Mouse (Mus musculus) heart, postnatal 14 days (tissue): Measurements from ENCODE around the gene Lime1. TPM values are rescaled to one million over a fixed set of nuclear protein-coding genes. Genes with fewer than 3 reads are reported as not detected.

Source experiments
- total RNA-seq, 2 experiments: library from RNA; stranded (reverse); gene quantifications; 2 replicates each; pipeline ENCODE4 v1.2.3; 2021

Lime1 gene
- total RNA-seq, 2 experiments from 2014 or later, result 7.9 to 8.7 TPM

Other genes starting within 250 kb of the Lime1 start
- under 1 TPM in 1 of 2 experiments, not detected in 1; 0.22 TPM for gene Kcnq2, start 244.8 kb upstream of the Lime1 start, total RNA-seq
- gene Eef1a2, start 223.1 kb upstream of the Lime1 start, total RNA-seq, result 1,000 to 10,000 TPM in 1 of 2 experiments, 100 to 1,000 TPM in 1; 981 to 1,021 TPM
- 10 to 100 TPM; 45.2 to 49.2 TPM for gene Ppdpf, start 192.8 kb upstream of the Lime1 start, total RNA-seq
- not detected for gene Ptk6, start 177.3 kb upstream of the Lime1 start, total RNA-seq
- gene Srms, start 166.9 kb upstream of the Lime1 start, total RNA-seq, result under 1 TPM; 0.17 to 0.61 TPM
- gene Fndc11, start 160.1 kb upstream of the Lime1 start, total RNA-seq, result under 1 TPM in 1 of 2 experiments, not detected in 1; 0.20 TPM
- gene Helz2, start 138.1 kb upstream of the Lime1 start, total RNA-seq, result 10 to 100 TPM; 12.8 to 12.9 TPM
- gene Gmeb2, start 92.0 kb upstream of the Lime1 start, total RNA-seq, result 10 to 100 TPM; 11.5 to 13.3 TPM
- gene Stmn3, start 65.6 kb upstream of the Lime1 start, total RNA-seq, result under 1 TPM in 1 of 2 experiments, not detected in 1; 0.24 TPM
- gene Rtel1, start 60.3 kb upstream of the Lime1 start, total RNA-seq, result 10 to 100 TPM; 15.8 to 18.5 TPM
- gene Zgpat, start 15.2 kb upstream of the Lime1 start, total RNA-seq, result 10 to 100 TPM; 21.0 to 21.4 TPM
- gene Arfrp1, start 14.7 kb upstream of the Lime1 start, total RNA-seq, result 10 to 100 TPM; 43.9 to 44.0 TPM
- gene Zbtb46, start 79.3 kb downstream of the Lime1 start, total RNA-seq, result 10 to 100 TPM; 13.8 to 14.4 TPM
- not detected for gene Abhd16b, start 113.1 kb downstream of the Lime1 start, total RNA-seq
- 10 to 100 TPM; 63.4 to 68.9 TPM for gene Tpd52l2, start 117.1 kb downstream of the Lime1 start, total RNA-seq
- gene Dnajc5, start 140.4 kb downstream of the Lime1 start, total RNA-seq, result 10 to 100 TPM; 81.4 to 83.8 TPM
- 10 to 100 TPM; 41.0 to 47.0 TPM for gene Uckl1, start 204.8 kb downstream of the Lime1 start, total RNA-seq
- gene Prpf6, start 211.8 kb downstream of the Lime1 start, total RNA-seq, result 10 to 100 TPM; 30.9 to 37.1 TPM
- 10 to 100 TPM; 20.4 to 27.3 TPM for gene Zfp512b, start 212.7 kb downstream of the Lime1 start, total RNA-seq
- gene Samd10, start 219.1 kb downstream of the Lime1 start, total RNA-seq, result 1 to 10 TPM; 1.8 to 2.1 TPM